Mouse (Mus musculus): ENCODE measurements at regions not wholly inside any gene's neighbourhood (a gene's known extent, or its start where the extent isn't known, plus 50 kb on each side); places are given as distances from the start of the nearest gene placed in this dataset.
"Not testable (repeated sequence)": the region's sequence is repeated elsewhere in the genome, so short reads cannot be mapped to it uniquely, and the experiment has no call there.

GRCm38 (mm10) chr19:29869526-29869925, 55.4 kb upstream of the Il33 start:
- Histone ChIP-seq H3K79me2 (ENCODE audit: control insufficient read depth, insufficient read depth) (no peaks in the 10 kb centered on the region), H3ac (ENCODE audit: control insufficient read depth, insufficient read length) (no peak overlapping the region), H3K27me3 (ENCODE audit: control insufficient read depth, insufficient read depth, insufficient read length) (no peaks in the 10 kb centered on the region), H3K36me3 (ENCODE audit: control insufficient read depth, insufficient read depth) (no peaks in the 10 kb centered on the region), H3K4me2 (ENCODE audit: low read depth) (peak overlapping the region; percentile 40), H3K4me3 (no peak overlapping the region)
- TF ChIP-seq REST (IDR thresholded peaks at IDR 0.05; ENCODE audit: insufficient read depth, insufficient read length) (no peak), CEBPB (IDR thresholded peaks at IDR 0.05; ENCODE audit: insufficient read depth, poor library complexity, severe bottlenecking) (peak; percentile 71), TCF12 (IDR thresholded peaks at IDR 0.05; ENCODE audit: insufficient read depth, poor library complexity, severe bottlenecking) (no peak), USF1 (IDR thresholded peaks at IDR 0.05; ENCODE audit: low read depth) (no peak), MYOG (IDR thresholded peaks at IDR 0.05; ENCODE audit: control insufficient read depth in 1 of 3, insufficient read depth in 1 of 3, insufficient read length in 2 of 3, low read depth in 2 of 3) (no peak)

- H3K4me2 ChIP-seq (ENCODE audit: low read depth); H3K4me3 ChIP-seq; H3ac ChIP-seq (ENCODE audit: control insufficient read depth, insufficient read length); H3K27me3 ChIP-seq (ENCODE audit: control insufficient read depth, insufficient read depth, insufficient read length); H3K36me3 ChIP-seq (ENCODE audit: control insufficient read depth, insufficient read depth); H3K79me2 ChIP-seq (ENCODE audit: control insufficient read depth, insufficient read depth): not testable (repeated sequence)
These were observed 55.9 kb upstream of the Ranbp6 start for GRCm38 (mm10) chr19:29868681-29869080.

- Histone ChIP-seq H3K4me2 (ENCODE audit: low read depth) (no peak overlapping the region), H3K4me3 (no peak overlapping the region), H3K27me3 (ENCODE audit: control insufficient read depth, insufficient read depth, insufficient read length) (no peaks in the 10 kb centered on the region), H3K79me2 (ENCODE audit: control insufficient read depth, insufficient read depth) (no peaks in the 10 kb centered on the region), H3ac (ENCODE audit: control insufficient read depth, insufficient read length) (no peak overlapping the region), H3K36me3 (ENCODE audit: control insufficient read depth, insufficient read depth) (no peaks in the 10 kb centered on the region)
- no peak for TF ChIP-seq E2F4 (IDR thresholded peaks at IDR 0.05; ENCODE audit: insufficient read depth)
These were observed 54.0 kb upstream of the Ranbp6 start for GRCm38 (mm10) chr19:29866822-29867221.

- H3K4me3 ChIP-seq: no peak overlapping the region
- H3K36me3 ChIP-seq (ENCODE audit: control insufficient read depth, insufficient read depth): no peaks in the 10 kb centered on the region
- no peak for TF ChIP-seq POLR2AphosphoS2 (IDR thresholded peaks at IDR 0.05; ENCODE audit: insufficient read length, low read depth)
- no peak for TF ChIP-seq TCF3 (IDR thresholded peaks at IDR 0.05; ENCODE audit: insufficient read length, low read depth)
- no peak for TF ChIP-seq MAX (IDR thresholded peaks at IDR 0.05; ENCODE audit: low read depth)
- TF ChIP-seq E2F4 (IDR thresholded peaks at IDR 0.05; ENCODE audit: insufficient read depth): no peak
- TF ChIP-seq REST (IDR thresholded peaks at IDR 0.05; ENCODE audit: insufficient read depth, insufficient read length): no peak
- TF ChIP-seq USF1 (IDR thresholded peaks at IDR 0.05; ENCODE audit: low read depth): no peak
- TF ChIP-seq POLR2A (IDR thresholded peaks at IDR 0.05; ENCODE audit: insufficient read length, low read depth): no peak
- TF ChIP-seq TCF12 (IDR thresholded peaks at IDR 0.05; ENCODE audit: insufficient read depth, poor library complexity, severe bottlenecking): no peak
- TF ChIP-seq MYOG (IDR thresholded peaks at IDR 0.05; ENCODE audit: control insufficient read depth in 1 of 3, insufficient read depth in 1 of 3, insufficient read length in 2 of 3, low read depth in 2 of 3): no peak
- no peak for TF ChIP-seq CEBPB (IDR thresholded peaks at IDR 0.05; ENCODE audit: insufficient read depth, poor library complexity, severe bottlenecking)
- no peak for TF ChIP-seq MYOD1 (IDR thresholded peaks at IDR 0.05; ENCODE audit: control insufficient read depth in 1 of 3, insufficient read length in 2 of 3, low read depth in 2 of 3)
- no peak for TF ChIP-seq SRF (IDR thresholded peaks at IDR 0.05; ENCODE audit: control insufficient read depth, insufficient read length, low read depth)
These were observed 52.4 kb upstream of the Ranbp6 start for GRCm38 (mm10) chr19:29865142-29865541.

GRCm38 (mm10) chr19:29862808-29863207, 50.0 kb upstream of the Ranbp6 start:
- Histone ChIP-seq H3K79me2 (ENCODE audit: control insufficient read depth, insufficient read depth) (no peaks in the 10 kb centered on the region), H3K4me3 (no peak overlapping the region), H3K27me3 (ENCODE audit: control insufficient read depth, insufficient read depth, insufficient read length) (no peaks in the 10 kb centered on the region), H3K4me2 (ENCODE audit: low read depth) (no peak overlapping the region), H3ac (ENCODE audit: control insufficient read depth, insufficient read length) (no peak overlapping the region), H3K36me3 (ENCODE audit: control insufficient read depth, insufficient read depth) (no peaks in the 10 kb centered on the region)
- peak in 2 of 3 experiments; percentile 9 to 32 for TF ChIP-seq MYOD1 (IDR thresholded peaks at IDR 0.05; ENCODE audit: control insufficient read depth in 1 of 3, insufficient read length in 2 of 3, low read depth in 2 of 3)
- peak; percentile 67 for TF ChIP-seq USF1 (IDR thresholded peaks at IDR 0.05; ENCODE audit: low read depth)
- TF ChIP-seq SRF (IDR thresholded peaks at IDR 0.05; ENCODE audit: control insufficient read depth, insufficient read length, low read depth): no peak

More at GRCm38 (mm10) chr19:29865142-29865541, 52.4 kb upstream of the Ranbp6 start:
- Histone ChIP-seq H3K4me2 (ENCODE audit: low read depth) (no peak overlapping the region), H3ac (ENCODE audit: control insufficient read depth, insufficient read length) (no peak overlapping the region), H3K79me2 (ENCODE audit: control insufficient read depth, insufficient read depth) (no peaks in the 10 kb centered on the region), H3K27me3 (ENCODE audit: control insufficient read depth, insufficient read depth, insufficient read length) (no peaks in the 10 kb centered on the region)

All from myocyte (in vitro differentiated cells).